Mouse (Mus musculus): ENCODE results near the gene Lamtor3. TPM values are rescaled to one million over a fixed set of nuclear protein-coding genes. Genes with fewer than 3 reads are reported as not detected.
"Not testable (repeated sequence)": the region's sequence is repeated elsewhere in the genome, so short reads cannot be mapped to it uniquely, and the experiment has no call there.

Lamtor3 gene
- total RNA-seq, 2 experiments from 2014 or later, result 45.9 to 53.1 TPM

DNA sequence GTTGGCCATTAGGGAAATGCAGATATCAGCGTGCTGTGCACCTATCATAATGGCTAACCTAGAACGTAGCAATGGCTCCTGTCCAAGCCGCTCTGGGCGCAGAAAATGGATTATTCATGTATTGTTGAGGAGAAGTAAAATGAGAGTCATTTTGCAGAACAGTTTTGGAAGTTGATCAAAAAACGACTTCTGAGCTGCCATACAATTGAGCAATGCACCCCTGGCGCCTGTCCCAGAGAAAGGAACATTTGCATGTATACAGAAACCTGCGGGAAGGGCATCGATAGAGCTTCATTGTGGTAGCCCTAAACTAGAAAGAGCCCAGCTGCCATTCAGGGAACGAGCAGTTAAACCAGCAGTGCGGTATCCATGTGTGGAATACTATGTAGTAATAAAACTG, 18.2 kb upstream of the Lamtor3 start:
- intact Hi-C loops (cut with DNase I), result no loop called here
- no peak for TF ChIP-seq CTCF (IDR thresholded peaks at IDR 0.05)
- no peak for DNase-seq
- Histone ChIP-seq H3K27ac (no peak overlapping the region), H3K4me3 (no peak overlapping the region)

DNA sequence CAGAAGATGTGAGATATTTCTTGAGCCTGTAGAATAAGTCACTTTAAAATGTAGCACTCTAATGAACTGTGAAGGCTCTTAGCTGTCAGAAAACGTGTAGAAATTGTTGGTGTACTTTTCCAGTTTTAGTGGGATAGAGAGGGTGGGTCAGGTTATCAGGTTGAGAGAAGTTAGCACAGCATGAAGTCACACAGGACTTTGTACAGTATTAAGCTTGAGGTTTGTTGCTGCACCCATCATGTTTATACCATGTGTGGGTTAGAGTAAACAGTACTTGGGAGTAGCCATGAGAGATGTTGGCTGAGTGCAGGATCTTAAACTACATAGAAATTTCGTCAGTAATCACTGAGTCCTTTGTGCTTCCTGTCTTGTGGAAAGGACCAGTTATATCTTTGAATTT, 5.2 kb upstream of the Lamtor3 start:
- intact Hi-C loops (cut with DNase I), result loop anchor here (10.0 kb wide), 1 partner anchor 128 kb away; no protein-coding TSS in a partner anchor
- Histone ChIP-seq H3K27ac (no peak overlapping the region), H3K4me3 (no peak overlapping the region)
- no peak for DNase-seq
- no peak for TF ChIP-seq CTCF (IDR thresholded peaks at IDR 0.05)

DNA sequence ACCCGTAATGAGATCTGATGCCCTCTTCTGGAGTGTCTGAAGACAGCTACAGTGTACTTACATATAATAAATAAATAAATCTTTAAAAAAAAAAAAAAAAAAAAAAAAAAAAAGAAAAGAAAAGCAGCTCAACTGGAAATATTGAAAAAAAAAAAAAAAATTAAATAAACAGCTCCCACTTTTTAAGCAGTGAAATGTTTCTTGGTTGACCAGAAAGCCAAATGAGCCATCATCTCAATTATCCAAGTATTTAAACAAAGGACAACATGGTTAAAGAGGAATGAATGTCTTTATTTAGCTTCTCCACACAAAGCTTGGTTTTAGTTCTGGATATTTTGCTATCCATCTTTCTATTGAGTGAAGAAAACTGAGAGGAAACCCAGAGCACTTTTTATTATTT, 3.7 kb upstream of the Lamtor3 start:
- not testable (repeated sequence) for H3K4me3 ChIP-seq, DNase-seq, H3K27ac ChIP-seq
- intact Hi-C loops (cut with DNase I), result loop anchor here (10.0 kb wide), 1 partner anchor 130 kb away; no protein-coding TSS in a partner anchor

DNA sequence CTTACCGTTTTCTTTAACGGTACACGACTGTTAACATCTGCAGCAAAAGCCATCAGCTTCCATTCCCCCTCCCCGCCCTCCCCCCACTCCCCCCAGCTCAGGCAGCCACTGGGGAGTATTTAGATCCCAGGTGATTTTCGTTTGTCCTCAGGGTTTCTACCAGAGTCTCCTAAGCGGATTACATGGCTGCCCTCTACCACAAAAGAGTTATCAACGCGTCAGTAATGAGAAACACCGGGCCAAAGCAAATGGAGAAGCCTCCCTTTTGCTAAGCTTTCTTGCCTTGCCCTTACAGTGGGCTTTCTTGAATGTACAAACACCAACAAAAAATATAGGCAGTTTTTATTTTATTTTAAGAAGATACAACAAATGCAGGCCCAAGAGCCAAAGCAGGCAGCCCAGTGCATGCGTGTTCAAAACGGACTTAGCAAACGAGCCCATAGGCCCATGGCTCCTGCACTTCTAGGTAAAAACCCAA, 573 bp upstream of the Lamtor3 start:
- no peak for DNase-seq

DNA sequence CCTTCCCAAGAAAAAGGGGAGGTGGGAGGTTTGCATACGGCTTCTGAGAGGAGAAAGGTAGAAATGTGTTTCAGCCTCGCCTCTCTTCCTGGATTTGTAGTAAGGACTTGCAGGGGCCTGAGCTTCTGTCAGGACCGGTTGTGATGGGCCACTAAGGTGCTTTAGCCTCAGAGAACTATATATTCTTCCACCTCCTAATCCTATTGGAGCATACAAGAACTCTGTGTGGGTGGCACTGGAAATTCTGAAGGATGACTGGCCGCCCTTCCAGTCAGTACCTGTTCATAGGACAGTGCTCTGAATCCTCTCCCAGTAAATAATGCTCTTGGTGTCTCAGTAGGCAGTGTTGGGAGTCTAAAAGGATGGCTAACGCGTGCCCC, 616 bp downstream of the Lamtor3 start:
- no peak for DNase-seq
- H3K4me3 ChIP-seq, result peak overlapping the region; percentile 98
- peak overlapping the region; percentile 96 for H3K27ac ChIP-seq
- TF ChIP-seq CTCF (IDR thresholded peaks at IDR 0.05), result no peak
- intact Hi-C loops (cut with DNase I), result loop anchor here (2.0 to 10.0 kb wide), 3 partner anchors 56 to 228 kb away; no protein-coding TSS in a partner anchor

More for the DNA sequence above, 573 bp upstream of the Lamtor3 start:
- peak overlapping the region; percentile 96 for H3K27ac ChIP-seq
- TF ChIP-seq CTCF (IDR thresholded peaks at IDR 0.05), result no peak
- intact Hi-C loops (cut with DNase I), result loop anchor here (2.0 to 10.0 kb wide), 3 partner anchors 55 to 230 kb away; no protein-coding TSS in a partner anchor
- H3K4me3 ChIP-seq, result peak overlapping the region; percentile 98

DNA sequence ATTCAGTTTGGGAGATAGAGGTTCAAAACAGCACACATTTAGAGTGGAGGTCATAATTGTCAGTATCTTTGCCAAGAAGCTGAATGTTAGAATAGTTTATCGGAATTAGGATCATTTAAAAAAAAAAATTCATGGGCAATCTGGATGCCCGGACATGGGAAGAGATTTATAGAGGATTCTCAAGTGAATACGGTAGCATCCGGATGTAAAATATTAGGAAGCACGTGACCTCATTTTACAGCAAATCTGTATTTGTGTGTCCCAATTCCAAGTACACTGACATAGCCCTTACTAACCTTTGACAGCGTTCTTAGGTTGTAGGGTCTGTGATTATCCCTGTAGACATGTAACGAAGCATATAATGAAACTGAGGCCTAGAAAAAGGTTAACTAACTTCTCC, 1.1 kb downstream of the Lamtor3 start:
- TF ChIP-seq CTCF (IDR thresholded peaks at IDR 0.05), result no peak
- Histone ChIP-seq H3K27ac (peak overlapping the region; percentile 96), H3K4me3 (peak overlapping the region; percentile 98)
- no peak for DNase-seq
- intact Hi-C loops (cut with DNase I), result loop anchor here (2.0 to 10.0 kb wide), 3 partner anchors 57 to 228 kb away; no protein-coding TSS in a partner anchor

DNA sequence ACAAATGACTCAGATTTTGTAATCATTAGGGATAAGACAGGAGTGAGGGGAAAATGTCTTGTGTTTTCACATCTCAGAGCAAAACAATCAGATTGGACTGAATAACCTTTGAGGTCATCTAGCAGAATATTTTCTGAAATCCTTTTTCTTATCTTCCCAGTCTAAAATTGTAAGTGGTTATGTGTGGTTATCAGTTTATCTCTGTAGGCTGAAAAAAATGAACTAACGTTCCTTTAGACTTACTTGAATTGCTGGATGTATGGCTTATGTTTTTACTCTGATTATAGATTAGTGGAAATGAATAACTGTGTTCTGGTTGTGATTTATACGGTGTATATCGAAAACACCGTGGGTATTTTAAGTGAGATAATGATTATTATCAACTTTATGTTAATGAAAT, 2.3 kb downstream of the Lamtor3 start:
- H3K4me3 ChIP-seq, result no peak overlapping the region
- no peak for DNase-seq
- H3K27ac ChIP-seq, result no peak overlapping the region
- TF ChIP-seq CTCF (IDR thresholded peaks at IDR 0.05), result no peak
- intact Hi-C loops (cut with DNase I), result no loop called here

DNA sequence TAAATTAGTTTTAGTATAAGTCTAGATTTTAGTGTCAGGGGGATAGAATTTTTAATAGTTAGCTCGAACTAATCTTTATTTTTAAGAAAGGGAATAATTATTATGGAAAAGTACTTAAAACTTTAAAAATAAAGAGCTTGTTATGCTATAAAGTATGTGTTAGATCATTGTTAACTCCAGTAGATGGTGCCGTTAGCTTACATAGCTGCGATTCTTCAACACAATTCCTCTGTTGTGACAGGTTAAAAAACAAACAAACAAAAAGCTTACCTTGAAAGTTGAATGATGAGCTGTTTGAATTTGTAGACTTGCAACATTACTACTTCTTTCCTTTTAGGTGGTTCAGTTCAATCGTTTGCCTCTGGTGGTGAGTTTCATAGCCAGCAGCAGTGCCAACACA, 8.7 kb downstream of the Lamtor3 start:
- no peak overlapping the region for H3K4me3 ChIP-seq
- intact Hi-C loops (cut with DNase I), result no loop called here
- no peak overlapping the region for H3K27ac ChIP-seq
- no peak; the same call in 1 of the 2 replicates for TF ChIP-seq CTCF (IDR thresholded peaks at IDR 0.05)
- DNase-seq, result no peak

DNA sequence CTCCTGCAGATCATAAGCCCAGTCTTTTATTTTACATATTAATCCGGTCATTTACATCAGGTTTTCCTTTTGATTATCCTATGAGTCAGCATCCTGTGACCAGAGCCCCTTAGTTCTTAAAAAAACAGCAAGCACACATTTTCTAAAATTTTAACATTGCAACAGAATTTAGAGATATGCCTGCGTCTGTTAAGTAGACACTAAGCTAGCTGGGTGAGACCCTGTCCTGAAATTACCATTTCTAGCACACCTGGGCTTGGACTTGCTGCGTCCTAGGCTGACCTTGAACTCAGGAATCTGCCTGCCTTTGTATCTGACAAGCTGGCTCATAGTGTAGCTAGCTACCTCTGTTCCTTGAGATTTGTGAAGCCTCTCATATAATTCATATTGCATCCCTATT, 11.6 kb downstream of the Lamtor3 start:
- Histone ChIP-seq H3K4me3 (no peak overlapping the region), H3K27ac (no peak overlapping the region)
- no peak for DNase-seq
- TF ChIP-seq CTCF (IDR thresholded peaks at IDR 0.05), result no peak
- intact Hi-C loops (cut with DNase I), result no loop called here

DNA sequence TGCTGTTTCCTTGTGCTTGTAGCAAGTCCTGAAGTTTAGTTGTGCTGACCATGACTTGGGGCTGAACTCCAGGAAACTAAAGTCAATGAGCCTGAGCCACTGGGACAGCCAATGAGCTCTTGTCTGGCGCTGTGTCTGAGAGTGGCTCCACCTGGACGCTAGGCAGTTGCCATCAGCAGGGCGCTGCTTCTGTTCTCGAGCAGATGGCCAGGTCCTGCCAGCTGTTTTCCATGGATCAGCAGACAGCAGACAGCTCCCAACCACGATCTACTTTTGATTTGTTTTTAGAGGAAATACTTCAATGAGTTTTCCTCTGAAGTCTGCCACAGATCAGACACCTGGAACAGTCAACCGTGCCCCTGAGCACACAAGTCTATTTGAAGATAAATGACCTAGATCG, 14.4 kb downstream of the Lamtor3 start:
- Histone ChIP-seq H3K4me3 (no peak overlapping the region), H3K27ac (no peak overlapping the region; the same call in 1 of the 2 replicates)
- no peak for TF ChIP-seq CTCF (IDR thresholded peaks at IDR 0.05)
- DNase-seq, result peak; percentile 36
- intact Hi-C loops (cut with DNase I), result no loop called here

DNA sequence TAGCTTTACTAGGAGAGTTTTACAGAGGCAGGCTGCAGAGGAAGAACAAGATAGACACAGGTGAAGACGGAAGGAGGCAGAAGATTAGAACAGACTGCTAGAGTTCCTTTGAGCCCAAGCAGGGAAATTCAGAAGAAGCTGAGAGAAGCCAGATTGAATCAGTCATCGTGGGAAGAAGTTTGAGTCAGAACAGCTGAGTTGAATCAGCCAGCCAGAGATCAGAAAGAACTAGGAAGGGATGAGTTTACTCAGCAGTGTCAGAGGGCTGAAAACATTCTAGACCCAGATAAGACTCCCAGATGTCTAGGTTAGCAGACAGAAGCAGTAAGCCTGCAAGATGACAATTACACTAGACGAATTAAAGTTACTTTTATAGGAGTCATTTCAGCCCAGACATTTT, 15.7 kb downstream of the Lamtor3 start:
- Histone ChIP-seq H3K27ac (no peak overlapping the region), H3K4me3 (no peak overlapping the region)
- TF ChIP-seq CTCF (IDR thresholded peaks at IDR 0.05), result no peak
- intact Hi-C loops (cut with DNase I), result no loop called here
- no peak for DNase-seq

DNA sequence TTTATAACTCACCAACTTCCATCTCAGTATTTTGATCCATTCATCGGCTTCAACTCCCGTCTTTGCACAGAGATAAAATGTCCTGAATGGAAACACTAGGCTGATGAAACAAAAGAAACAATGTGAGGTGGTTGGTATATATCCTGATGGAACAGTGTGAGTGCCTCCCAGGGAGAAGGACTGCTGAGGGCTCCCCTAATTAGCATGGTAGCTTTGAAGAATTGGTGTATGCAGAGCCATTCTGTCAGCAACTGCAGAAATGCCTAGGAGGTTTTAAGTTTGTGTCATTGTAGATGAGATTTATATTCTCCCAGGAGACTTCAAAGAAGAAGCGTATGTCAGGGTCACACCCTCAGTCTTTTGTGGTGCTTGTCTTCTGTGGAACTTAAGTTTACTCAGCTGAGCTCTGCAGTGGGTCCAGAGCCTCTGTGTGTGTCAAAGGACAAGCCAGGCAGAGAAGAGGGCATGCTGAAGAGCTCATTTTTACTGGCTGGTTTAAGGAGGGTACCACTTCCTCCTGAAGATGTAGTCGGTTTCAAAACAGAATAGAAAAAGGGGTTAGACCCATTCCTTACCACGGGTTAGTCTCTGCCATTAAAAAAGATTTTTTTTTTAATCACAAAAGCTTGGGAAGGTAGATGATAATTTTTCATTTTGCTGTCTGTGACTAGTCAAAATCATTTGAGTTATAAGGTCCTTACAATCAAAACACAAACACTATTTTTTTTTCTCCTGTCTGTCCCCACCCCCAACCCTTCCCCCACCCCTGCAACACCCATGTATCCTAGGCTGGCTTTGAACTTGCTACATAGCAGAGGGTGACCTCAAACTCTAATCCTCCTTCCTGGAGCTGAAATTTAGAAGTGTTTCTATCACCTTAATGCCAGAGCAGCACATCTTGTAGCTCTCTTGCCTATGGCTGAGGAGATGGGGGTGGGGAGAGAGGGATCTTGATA, 17.5 kb downstream of the Lamtor3 start:
- no peak for DNase-seq
- intact Hi-C loops (cut with DNase I), result loop anchor here (5.0 kb wide), 1 partner anchor 56 kb away; no protein-coding TSS in a partner anchor

DNA sequence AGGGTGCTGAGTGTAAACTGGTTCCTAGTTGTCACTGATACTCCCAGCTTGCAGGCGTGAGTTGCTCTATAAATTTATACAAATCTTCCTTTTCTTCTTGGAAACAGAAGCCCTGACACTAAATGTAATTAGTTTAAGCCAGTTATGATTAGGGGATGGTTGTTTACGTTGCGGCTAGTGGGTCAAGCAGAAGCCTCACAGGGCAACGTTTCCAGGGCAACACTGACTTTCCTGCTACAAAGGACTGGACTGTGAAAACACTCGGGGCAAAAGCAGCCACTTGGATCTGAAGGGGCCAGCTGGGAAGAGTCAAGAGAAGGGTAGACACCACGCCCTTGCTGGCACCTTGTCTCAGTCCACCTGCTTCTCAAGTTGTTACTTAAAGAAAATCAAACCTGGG, 18.2 kb downstream of the Lamtor3 start:
- H3K27ac ChIP-seq, result no peak overlapping the region
- H3K4me3 ChIP-seq, result no peak overlapping the region
- DNase-seq, result no peak
- no peak for TF ChIP-seq CTCF (IDR thresholded peaks at IDR 0.05)
- intact Hi-C loops (cut with DNase I), result loop anchor here (5.0 kb wide), 1 partner anchor 56 kb away; no protein-coding TSS in a partner anchor

More for the DNA sequence above, 17.5 kb downstream of the Lamtor3 start:
- Histone ChIP-seq H3K4me3 (no peak overlapping the region), H3K27ac (no peak overlapping the region)
- TF ChIP-seq CTCF (IDR thresholded peaks at IDR 0.05), result no peak

Data from gastrocnemius, adult 2 months (tissue).